Mouse (Mus musculus) erythroblast, embryonic 14.5 days (primary cell): ENCODE results near the gene Ifna1.
"Not testable (repeated sequence)": the region's sequence is repeated elsewhere in the genome, so short reads cannot be mapped to it uniquely, and the experiment has no call there.

ENCODE experiments used
- GATA1 ChIP-seq: IDR thresholded peaks from 2 replicates; pipeline ENCODE4 v1.6.1; 2012; ENCODE audit warnings: low read length, inconsistent platforms, mixed read lengths
- TAL1 ChIP-seq: IDR thresholded peaks from 3 replicates; pipeline ENCODE4 v1.6.1; 2012; ENCODE audit warnings: low read length, inconsistent platforms, mixed read lengths

DNA sequence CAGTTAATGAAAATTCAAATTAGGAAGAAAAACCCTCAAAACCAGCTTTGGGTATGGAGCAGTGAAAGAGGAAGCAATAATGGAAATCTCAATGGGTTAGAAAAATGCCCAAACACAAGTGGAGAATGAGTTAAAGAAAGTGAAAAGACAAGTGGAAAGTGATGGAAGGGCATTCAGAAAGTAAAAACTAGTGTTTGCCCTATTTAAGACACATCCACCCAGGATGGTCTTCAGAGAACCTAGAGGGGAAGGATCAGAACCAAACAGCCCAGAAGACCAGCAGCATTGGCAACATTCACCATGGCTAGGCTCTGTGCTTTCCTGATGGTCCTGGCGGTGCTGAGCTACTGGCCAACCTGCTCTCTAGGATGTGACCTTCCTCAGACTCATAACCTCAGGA, 14.7 kb upstream of the Ifna1 start, which contains the start of gene Ifna5:
- TF ChIP-seq GATA1, TAL1: not testable (repeated sequence)
